Mouse (Mus musculus) heart, embryonic 15.5 days (tissue): ENCODE data around the gene Gjd2. TPM values are rescaled to one million over a fixed set of nuclear protein-coding genes. Genes with fewer than 3 reads are reported as not detected.
A peak's percentile ranks its signal among the peaks of the same experiment; 100 is the strongest.

Source experiments
- ATAC-seq: fragments of 200-750 bp; cut with Nextera tagmentation; replicated peaks from 2 replicates; pipeline ENCODE4 v1.8.0; 2017; ENCODE audit warnings: low read depth, moderate TSS enrichment; ENCODE audit not compliant: insufficient number of reproducible peaks, insufficient read depth, low FRiP score
- H3K27ac ChIP-seq: fragments of 300-500 bp; sonication (generic); 2 replicates; pipeline ENCODE4 v1.5.1; 2015; ENCODE audit warnings: mild to moderate bottlenecking, inconsistent platforms
- H3K27me3 ChIP-seq: fragments of 300-500 bp; sonication (generic); 2 replicates; pipeline ENCODE4 v1.6.1; 2015; ENCODE audit warnings: inconsistent platforms
- H3K36me3 ChIP-seq: fragments of 300-500 bp; sonication (generic); 2 replicates; pipeline ENCODE4 v1.6.1; 2015; ENCODE audit warnings: mild to moderate bottlenecking, inconsistent platforms
- H3K4me1 ChIP-seq: fragments of 300-500 bp; sonication (generic); replicated peaks from 2 replicates; pipeline ENCODE4 v1.6.1; 2015; ENCODE audit warnings: inconsistent platforms
- H3K4me2 ChIP-seq: fragments of 300-500 bp; sonication (generic); 2 replicates; pipeline ENCODE4 v1.6.1; 2015; ENCODE audit warnings: inconsistent platforms, mild to moderate bottlenecking, moderate library complexity
- H3K4me3 ChIP-seq: fragments of 300-500 bp; sonication (generic); 2 replicates; pipeline ENCODE4 v1.5.1; 2015; ENCODE audit warnings: mild to moderate bottlenecking, inconsistent platforms
- H3K9ac ChIP-seq: fragments of 300-500 bp; sonication (generic); 2 replicates; pipeline ENCODE4 v1.6.1; 2015; ENCODE audit warnings: mild to moderate bottlenecking, inconsistent platforms
- H3K9me3 ChIP-seq: fragments of 300-500 bp; sonication (generic); replicated peaks from 2 replicates; pipeline ENCODE4 v1.6.1; 2016; ENCODE audit warnings: inconsistent platforms
- WGBS: fragments of 180-500 bp; shearing (Covaris S2); methylation state at CpG from one replicate; pipeline ENCODE4 v1.1.7; 2015; ENCODE audit warnings: mixed read lengths; 5-methylcytosine and 5-hydroxymethylcytosine counted together
- polyA plus RNA-seq: library from polyadenylated mRNA; unstranded; fragments of >200 nt; fragmentation: Nextera tagmentation; extraction: Ambion mirVana; gene quantifications from 2 replicates; pipeline ENCODE4 v1.2.1, GENCODE M21; 2015

Gjd2 gene
- 0.06 and 0.51 TPM in 2 replicates for polyA plus RNA-seq

DNA sequence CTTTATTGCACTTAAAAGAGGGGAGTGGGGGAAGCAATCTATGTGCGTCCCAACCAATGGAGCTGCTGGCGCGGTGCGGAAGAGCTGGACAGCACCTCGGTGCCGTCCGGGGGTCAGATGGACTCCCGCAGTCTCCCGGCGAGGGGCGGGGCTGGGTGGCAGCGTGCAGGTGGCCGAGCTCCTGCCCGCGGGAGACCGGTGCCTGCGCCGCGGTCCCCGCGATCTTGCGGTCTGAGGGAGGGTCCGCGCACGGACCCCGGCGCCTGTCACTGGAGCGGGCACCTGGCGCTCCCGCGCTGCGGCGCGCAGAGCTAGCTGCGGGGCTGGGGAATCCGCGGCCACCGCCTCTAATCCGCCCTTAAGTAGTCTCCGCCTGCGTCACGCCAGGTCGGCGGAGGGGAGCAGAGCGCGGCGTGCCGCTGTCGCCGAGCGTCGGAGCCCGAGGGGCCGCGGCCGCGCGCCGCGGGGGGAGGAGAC lies at the start of gene Gjd2:
Gene Gjd2 (minus strand): TSS at position 325 of the 477 bp plus-strand sequence.
- H3K4me2 ChIP-seq, result peak within 1 kb of the TSS; percentile 91
- peaks cover 14% of the 10 kb centered on the region for H3K4me1 ChIP-seq
- H3K9ac ChIP-seq, result 0 out of 2 replicates have a peak within 1 kb of the TSS, but pooled peaks have one; percentile 33
- peaks cover 55% of the 10 kb centered on the region for H3K27me3 ChIP-seq
- no peak; the same call in 1 of the 2 replicates for ATAC-seq
- no peaks in the 10 kb centered on the region for H3K9me3 ChIP-seq
- peak within 1 kb of the TSS; percentile 53 for H3K4me3 ChIP-seq
- H3K36me3 ChIP-seq, result no peaks in the 10 kb centered on the region
- WGBS, result under 1% methylated on average over 59 of the region's 60 CpGs
- H3K27ac ChIP-seq, result no peak within 1 kb of the TSS

DNA sequence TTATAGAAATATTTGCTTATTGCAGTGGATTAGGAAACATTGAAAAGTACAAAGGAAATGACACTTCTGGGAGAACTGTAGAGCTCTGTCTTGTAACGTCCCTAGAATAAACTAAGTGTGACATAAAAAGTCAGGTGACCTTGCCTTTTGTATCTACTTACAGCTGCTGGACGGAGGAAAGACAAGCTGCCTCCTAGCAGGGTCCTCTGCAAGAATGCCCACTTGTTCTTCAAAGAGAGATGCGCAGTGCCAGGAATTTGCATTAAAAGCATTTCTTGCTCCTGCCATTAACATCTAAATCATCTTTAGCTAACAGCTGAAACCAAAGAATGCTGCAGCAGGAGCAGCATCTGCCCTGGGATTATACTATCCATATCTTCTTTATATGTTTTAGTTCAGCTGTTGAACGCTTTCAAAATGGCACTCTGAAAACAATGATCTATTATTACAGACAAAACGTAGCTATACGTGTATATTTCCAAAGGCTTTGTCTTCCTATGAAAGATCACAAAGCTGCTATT lies 46.7 kb upstream of the Gjd2 start:
- Histone ChIP-seq H3K9ac (no peak overlapping the region), H3K27ac (no peak overlapping the region), H3K4me1 (peaks cover 10% of the 10 kb centered on the region; the same call in 1 of the 2 replicates), H3K4me2 (no peak overlapping the region), H3K9me3 (no peaks in the 10 kb centered on the region), H3K27me3 (no peaks in the 10 kb centered on the region), H3K4me3 (no peak overlapping the region), H3K36me3 (no peaks in the 10 kb centered on the region)
- no peak for ATAC-seq
- 46% methylated on average over 6 of the region's 6 CpGs for WGBS

DNA sequence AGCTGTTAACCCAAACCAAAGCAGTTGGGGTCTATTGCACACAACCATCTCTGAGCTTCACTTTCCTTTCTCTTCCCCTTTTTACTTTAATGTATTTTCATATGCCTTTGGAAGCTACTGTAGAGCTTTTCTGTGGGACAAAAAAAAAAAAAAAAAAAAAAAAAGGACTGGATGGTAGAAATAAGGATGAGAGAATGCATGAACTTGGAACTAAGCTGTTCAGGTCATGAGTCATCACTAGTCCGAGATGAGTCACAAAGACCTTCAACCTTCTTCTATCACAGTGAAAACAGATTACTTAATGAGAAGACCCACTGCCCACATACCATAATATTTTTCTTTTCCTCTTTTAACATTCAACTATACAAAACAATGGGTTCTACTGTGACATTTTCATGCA lies 46.2 kb upstream of the Gjd2 start:
- Histone ChIP-seq H3K4me2 (no peak overlapping the region), H3K4me3 (no peak overlapping the region), H3K9me3 (no peaks in the 10 kb centered on the region), H3K9ac (no peak overlapping the region), H3K27ac (0 out of 2 replicates have a peak overlapping the region, but pooled peaks have one; percentile 1), H3K4me1 (peaks cover 10% of the 10 kb centered on the region; the same call in 1 of the 2 replicates), H3K36me3 (no peaks in the 10 kb centered on the region), H3K27me3 (no peaks in the 10 kb centered on the region)
- ATAC-seq, result no peak
- WGBS, result 19% methylated on average over 1 of the region's 1 CpGs

DNA sequence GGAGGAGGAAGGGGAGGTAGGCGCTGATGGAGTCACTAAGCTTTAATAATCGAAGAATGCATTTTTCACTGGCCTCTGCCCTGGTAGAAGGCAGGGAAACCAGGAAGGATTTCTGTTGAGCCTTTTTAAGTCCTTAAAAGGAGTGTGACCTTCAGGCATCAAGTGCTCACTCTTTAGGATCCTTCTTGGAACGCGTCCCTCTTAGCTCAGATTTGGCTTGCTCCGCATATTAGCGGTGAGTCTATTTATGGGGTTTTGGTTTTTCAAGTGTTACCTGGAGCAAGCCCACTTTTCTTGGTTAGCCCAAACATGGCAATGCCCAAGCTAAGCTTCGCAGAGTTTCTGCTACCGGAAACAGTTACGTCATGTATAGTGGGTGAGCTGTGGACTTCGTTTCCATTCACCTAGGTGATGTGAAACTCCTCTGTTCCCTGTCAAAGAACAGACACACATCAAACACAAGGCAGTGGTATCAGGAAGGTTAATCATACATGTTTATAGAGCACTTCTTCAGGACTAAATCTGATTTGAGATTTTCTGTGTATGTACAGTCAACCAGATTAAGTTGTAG lies 44.9 kb upstream of the Gjd2 start:
- no peak for ATAC-seq
- H3K4me1 ChIP-seq, result peaks cover 10% of the 10 kb centered on the region
- peak overlapping the region; percentile 97 for H3K27ac ChIP-seq
- no peaks in the 10 kb centered on the region for H3K36me3 ChIP-seq
- peak overlapping the region; percentile 53 for H3K4me2 ChIP-seq
- H3K9me3 ChIP-seq, result no peaks in the 10 kb centered on the region
- H3K9ac ChIP-seq, result 0 out of 2 replicates have a peak overlapping the region, but pooled peaks have one; percentile 36
- 46% methylated on average over 10 of the region's 10 CpGs for WGBS
- H3K4me3 ChIP-seq, result peak overlapping the region; percentile 23; the same call in 1 of the 2 replicates
- H3K27me3 ChIP-seq, result no peaks in the 10 kb centered on the region

DNA sequence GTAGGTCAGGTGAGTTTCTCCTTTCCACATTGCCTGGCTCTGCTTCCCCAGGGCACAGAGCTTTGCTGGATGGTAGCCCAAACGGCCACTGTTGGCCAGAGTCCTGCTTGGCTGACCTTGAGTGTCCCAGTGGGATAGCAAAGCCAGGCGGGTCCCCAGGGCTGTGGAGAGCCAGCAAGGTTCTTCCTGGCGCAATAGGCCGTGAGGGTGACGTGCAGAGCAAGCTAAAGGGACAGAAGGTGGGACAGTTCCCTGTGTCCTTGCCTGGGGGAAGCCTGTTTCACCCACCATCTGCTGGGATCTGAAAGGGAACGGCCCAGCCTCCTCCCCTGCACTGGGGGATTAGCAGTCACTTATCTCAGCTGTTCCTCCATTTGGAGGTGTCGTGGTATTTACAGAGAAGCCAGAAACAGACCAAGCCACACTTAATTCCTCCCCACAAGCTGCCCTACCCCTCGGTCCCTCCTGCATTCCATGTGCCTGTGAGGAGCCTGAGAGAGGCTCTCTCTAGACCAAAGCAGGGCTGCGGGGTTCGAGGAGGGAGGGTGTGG lies 44.0 kb upstream of the Gjd2 start:
- peak; percentile 70 for ATAC-seq
- H3K4me3 ChIP-seq, result peak overlapping the region; percentile 23
- H3K9me3 ChIP-seq, result no peaks in the 10 kb centered on the region
- WGBS, result 10% methylated on average over 10 of the region's 10 CpGs
- H3K27ac ChIP-seq, result peak overlapping the region; percentile 97
- H3K4me2 ChIP-seq, result peak overlapping the region; percentile 53
- no peaks in the 10 kb centered on the region for H3K36me3 ChIP-seq
- H3K4me1 ChIP-seq, result peaks cover 10% of the 10 kb centered on the region
- no peaks in the 10 kb centered on the region for H3K27me3 ChIP-seq
- peak overlapping the region; percentile 36 for H3K9ac ChIP-seq

DNA sequence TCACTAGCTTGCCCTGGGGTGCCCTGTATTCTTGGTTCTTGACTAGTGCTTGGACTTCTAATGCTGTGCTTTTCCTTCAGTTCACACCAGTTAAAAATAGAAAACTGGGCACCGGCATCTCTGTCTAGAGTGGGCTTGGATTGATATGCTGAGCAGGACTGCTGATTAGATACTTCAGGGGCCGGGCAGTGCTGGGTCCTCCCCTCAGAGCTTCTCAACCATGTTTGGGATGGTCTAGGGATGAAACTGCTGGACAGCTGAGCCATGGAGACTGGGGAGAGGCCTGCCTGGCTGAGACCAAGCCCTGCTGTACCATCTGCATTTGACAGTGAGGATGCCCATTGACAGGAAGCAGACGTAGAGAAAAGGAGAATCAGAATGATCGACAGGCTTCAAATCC lies 40.7 kb upstream of the Gjd2 start:
- ATAC-seq, result peak; percentile 66
- H3K4me2 ChIP-seq, result peak overlapping the region; percentile 59
- H3K27me3 ChIP-seq, result no peaks in the 10 kb centered on the region
- H3K36me3 ChIP-seq, result no peaks in the 10 kb centered on the region
- H3K4me3 ChIP-seq, result peak overlapping the region; percentile 59
- peaks cover 7% of the 10 kb centered on the region for H3K4me1 ChIP-seq
- no peaks in the 10 kb centered on the region for H3K9me3 ChIP-seq
- WGBS, result 34% methylated on average over 4 of the region's 4 CpGs
- peak overlapping the region; percentile 41 for H3K9ac ChIP-seq
- H3K27ac ChIP-seq, result peak overlapping the region; percentile 98

DNA sequence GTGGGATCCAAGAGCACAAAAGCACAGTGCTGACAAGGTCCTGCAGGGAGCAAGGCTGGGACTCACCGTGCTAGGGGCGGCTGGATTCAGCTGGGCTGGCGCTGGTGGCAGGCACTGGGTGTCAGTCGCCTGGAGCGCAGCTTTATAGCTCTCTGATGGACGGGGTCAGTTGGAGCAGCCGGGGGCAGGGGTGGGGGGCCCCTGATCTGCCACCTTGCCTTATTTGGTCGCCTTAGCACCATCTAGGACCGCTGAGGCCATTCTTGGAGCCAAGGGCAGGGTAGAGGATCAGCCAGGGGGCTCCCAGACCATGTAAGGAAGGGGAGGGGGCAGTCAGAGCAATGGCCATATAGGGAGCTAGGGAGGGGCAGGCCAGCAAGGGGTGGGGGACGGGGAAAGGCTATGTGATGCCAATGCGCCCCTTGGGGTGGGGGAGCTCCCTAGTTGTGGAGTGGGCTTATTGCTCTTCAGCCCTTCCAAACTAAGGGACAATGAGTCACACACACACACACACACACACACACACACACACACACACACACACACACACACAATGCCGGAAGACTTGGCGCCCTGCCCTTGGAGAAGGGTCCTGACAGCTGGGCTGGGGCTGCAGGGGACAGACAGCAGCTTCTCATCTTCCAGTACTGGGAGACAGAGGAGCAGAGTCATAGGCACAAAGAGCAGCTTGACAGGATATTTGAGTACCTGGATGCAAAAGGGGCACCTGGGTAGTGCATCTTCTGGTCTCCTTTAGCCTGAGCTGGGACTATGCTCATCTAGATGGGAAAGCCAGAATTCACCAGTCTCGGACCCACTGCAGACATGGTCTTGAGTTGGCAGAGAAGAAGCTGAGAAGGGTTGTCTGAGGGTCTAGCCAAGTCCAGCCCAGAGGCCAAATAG lies 39.5 kb upstream of the Gjd2 start, which contains the start of gene Actc1:
Gene Actc1 (minus strand): TSS at position 853 of the 903 bp plus-strand sequence.
- 15% methylated on average over 14 of the region's 14 CpGs for WGBS
- no peaks in the 10 kb centered on the region for H3K9me3 ChIP-seq
- no peaks in the 10 kb centered on the region for H3K27me3 ChIP-seq
- H3K4me3 ChIP-seq, result peak within 1 kb of the TSS; percentile 59
- H3K4me1 ChIP-seq, result peaks cover 7% of the 10 kb centered on the region
- peak; percentile 78 for ATAC-seq
- no peaks in the 10 kb centered on the region for H3K36me3 ChIP-seq
- H3K27ac ChIP-seq, result peak within 1 kb of the TSS; percentile 98
- peak within 1 kb of the TSS; percentile 66 for H3K9ac ChIP-seq
- H3K4me2 ChIP-seq, result peak within 1 kb of the TSS; percentile 59

DNA sequence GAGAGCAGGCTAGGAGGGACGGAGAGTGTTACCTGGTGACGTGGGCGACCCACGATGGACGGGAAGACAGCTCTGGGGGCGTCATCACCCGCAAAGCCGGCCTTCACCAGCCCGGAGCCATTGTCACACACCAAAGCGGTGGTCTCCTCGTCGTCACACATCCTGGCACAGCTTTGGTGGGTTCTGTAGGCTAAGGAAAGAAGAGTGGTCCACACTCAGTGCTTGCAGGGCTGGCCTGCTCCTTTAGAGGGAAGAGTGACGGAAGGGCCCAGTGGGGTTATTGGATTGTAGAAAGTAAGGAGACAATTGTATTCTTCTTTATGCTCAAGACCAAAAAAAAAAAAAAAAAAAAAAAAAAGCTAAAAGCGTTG lies 38.4 kb upstream of the Gjd2 start:
- Histone ChIP-seq H3K9me3 (no peaks in the 10 kb centered on the region), H3K4me1 (no peaks in the 10 kb centered on the region; the same call in 1 of the 2 replicates), H3K27ac (peak overlapping the region; percentile 98), H3K4me3 (peak overlapping the region; percentile 59), H3K27me3 (no peaks in the 10 kb centered on the region), H3K9ac (peak overlapping the region; percentile 66), H3K4me2 (peak overlapping the region; percentile 59), H3K36me3 (no peaks in the 10 kb centered on the region; the same call in 1 of the 2 replicates)
- no peak for ATAC-seq
- 52% methylated on average over 14 of the region's 14 CpGs for WGBS

DNA sequence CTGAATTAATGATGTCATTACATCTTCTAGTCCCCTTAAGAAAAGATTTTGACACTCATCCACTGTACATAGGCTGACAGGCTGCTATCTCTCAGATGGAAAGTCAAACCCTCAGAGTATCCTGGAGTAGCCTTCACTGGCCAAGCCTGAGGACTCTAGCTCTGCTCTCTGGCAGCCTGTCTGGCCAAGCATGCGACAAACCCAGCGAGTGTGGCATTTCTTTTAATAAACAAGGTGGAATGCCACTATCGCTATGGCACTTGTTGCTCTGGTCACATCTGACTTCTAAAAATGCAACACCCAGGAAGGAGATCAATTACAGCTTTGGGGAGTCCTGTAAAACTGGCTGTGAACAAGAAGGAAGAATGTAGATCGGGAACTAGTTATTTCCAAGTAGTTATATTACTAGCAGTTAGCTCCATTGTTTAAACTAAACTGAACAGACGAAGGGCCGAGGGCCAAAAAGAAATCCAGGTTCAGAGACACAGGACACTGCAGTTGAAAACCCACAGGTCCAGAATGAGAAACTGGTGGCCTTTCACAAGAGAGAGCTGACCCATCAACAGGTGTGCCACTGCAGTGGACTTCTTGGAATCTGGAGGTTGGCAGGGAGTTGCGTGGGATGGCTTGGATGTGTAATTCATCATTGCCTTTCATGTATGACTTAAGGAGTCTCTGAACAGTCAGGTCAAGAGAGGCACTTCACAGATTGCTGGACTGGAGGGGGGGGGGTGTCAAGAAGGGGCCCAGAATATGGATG lies 37.9 kb upstream of the Gjd2 start:
- H3K27ac ChIP-seq, result peak overlapping the region; percentile 98
- WGBS, result 49% methylated on average over 7 of the region's 7 CpGs
- H3K4me2 ChIP-seq, result peak overlapping the region; percentile 59
- peak overlapping the region; percentile 59 for H3K4me3 ChIP-seq
- no peaks in the 10 kb centered on the region for H3K9me3 ChIP-seq
- no peaks in the 10 kb centered on the region; the same call in 1 of the 2 replicates for H3K4me1 ChIP-seq
- H3K27me3 ChIP-seq, result no peaks in the 10 kb centered on the region
- no peaks in the 10 kb centered on the region; the same call in 1 of the 2 replicates for H3K36me3 ChIP-seq
- H3K9ac ChIP-seq, result peak overlapping the region; percentile 66
- no peak for ATAC-seq

DNA sequence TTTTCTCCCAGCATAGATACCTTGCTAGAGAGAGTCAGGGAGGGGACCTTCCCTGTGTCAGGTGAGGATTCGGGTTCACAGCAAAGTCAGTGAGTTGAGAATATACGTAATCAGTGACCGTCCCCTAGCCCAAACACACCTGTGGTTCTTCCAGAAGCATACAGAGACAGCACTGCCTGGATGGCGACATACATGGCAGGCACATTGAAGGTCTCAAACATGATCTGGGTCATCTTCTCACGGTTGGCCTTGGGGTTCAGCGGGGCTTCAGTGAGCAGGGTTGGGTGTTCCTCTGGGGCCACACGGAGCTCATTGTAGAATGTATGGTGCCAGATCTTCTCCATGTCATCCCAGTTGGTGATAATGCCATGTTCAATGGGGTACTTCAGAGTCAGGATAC lies 36.7 kb upstream of the Gjd2 start:
- H3K27ac ChIP-seq, result peak overlapping the region; percentile 98
- H3K9me3 ChIP-seq, result no peaks in the 10 kb centered on the region
- H3K4me2 ChIP-seq, result peak overlapping the region; percentile 59
- no peak for ATAC-seq
- H3K36me3 ChIP-seq, result no peaks in the 10 kb centered on the region; the same call in 1 of the 2 replicates
- no peaks in the 10 kb centered on the region; the same call in 1 of the 2 replicates for H3K4me1 ChIP-seq
- peak overlapping the region; percentile 59 for H3K4me3 ChIP-seq
- peak overlapping the region; percentile 66 for H3K9ac ChIP-seq
- H3K27me3 ChIP-seq, result no peaks in the 10 kb centered on the region
- WGBS, result 58% methylated on average over 7 of the region's 7 CpGs
